Mouse (Mus musculus): ENCODE results near the gene B230118H07Rik. TPM values are rescaled to one million over a fixed set of nuclear protein-coding genes. Genes with fewer than 3 reads are reported as not detected.

B230118H07Rik gene
- polyA plus RNA-seq, 1 experiment from 2014 or later, result 57.2 TPM

- no peak overlapping the region for H3K4me2 ChIP-seq (replicated peaks)
- H3K36me3 ChIP-seq, result no peaks in the 10 kb centered on the region
- H3K27me3 ChIP-seq, result no peaks in the 10 kb centered on the region
- H3K9ac ChIP-seq, result no peak overlapping the region
- H3K27ac ChIP-seq (replicated peaks), result no peak overlapping the region
- no peaks in the 10 kb centered on the region for H3K9me3 ChIP-seq (replicated peaks)
- ATAC-seq (ENCODE audit: insufficient number of reproducible peaks, low FRiP score, low TSS enrichment, low read depth), result no peak
- 83% methylated on average over 3 of the region's 3 CpGs for WGBS
- H3K4me3 ChIP-seq (replicated peaks), result no peak overlapping the region
- H3K4me1 ChIP-seq, result no peaks in the 10 kb centered on the region
Measured at GRCm38 (mm10) chr2:101610861-101611260, 38.5 kb downstream of the B230118H07Rik start.

GRCm38 (mm10) chr2:101608232-101608894 is 41.0 kb downstream of the B230118H07Rik start:
- Histone ChIP-seq H3K9ac (no peak overlapping the region), H3K27me3 (no peaks in the 10 kb centered on the region), H3K27ac (replicated peaks) (no peak overlapping the region), H3K4me1 (no peaks in the 10 kb centered on the region), H3K36me3 (no peaks in the 10 kb centered on the region), H3K4me2 (replicated peaks) (no peak overlapping the region), H3K4me3 (replicated peaks) (no peak overlapping the region), H3K9me3 (replicated peaks) (no peaks in the 10 kb centered on the region)
- WGBS, result 48% methylated on average over 7 of the region's 7 CpGs
- no peak for ATAC-seq (ENCODE audit: insufficient number of reproducible peaks, low FRiP score, low TSS enrichment, low read depth)

- no peak overlapping the region for H3K27ac ChIP-seq (replicated peaks)
- no peak overlapping the region for H3K9ac ChIP-seq
- no peak for ATAC-seq (ENCODE audit: insufficient number of reproducible peaks, low FRiP score, low TSS enrichment, low read depth)
- WGBS, result 84% methylated on average over 1 of the region's 1 CpGs
- H3K27me3 ChIP-seq, result no peaks in the 10 kb centered on the region
- H3K9me3 ChIP-seq (replicated peaks), result no peaks in the 10 kb centered on the region
- H3K4me2 ChIP-seq (replicated peaks), result no peak overlapping the region
- no peak overlapping the region for H3K4me3 ChIP-seq (replicated peaks)
- H3K4me1 ChIP-seq, result peaks cover 13% of the 10 kb centered on the region
- H3K36me3 ChIP-seq, result no peaks in the 10 kb centered on the region
Measured at GRCm38 (mm10) chr2:101603099-101603498, 46.2 kb downstream of the B230118H07Rik start.

DNA sequence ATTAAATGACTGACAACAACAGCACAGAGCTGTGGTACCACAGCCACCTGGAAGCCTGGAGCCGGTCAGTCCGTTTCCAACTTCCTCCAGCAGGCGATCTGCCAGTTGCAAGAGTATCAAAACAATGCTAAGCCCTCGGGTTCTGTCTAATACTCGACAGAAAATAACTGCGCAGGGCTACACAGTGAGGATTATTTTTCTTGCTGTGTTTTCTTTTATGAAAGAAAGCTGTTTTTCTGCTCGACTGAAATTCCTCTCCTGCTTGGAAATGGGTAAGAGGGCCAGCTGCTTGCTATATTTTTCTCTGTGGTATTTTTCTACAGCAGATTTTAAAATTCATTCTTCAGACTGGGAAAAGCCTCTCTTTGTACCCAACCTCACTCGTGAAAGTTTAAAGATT is 48.6 kb downstream of the B230118H07Rik start:
- Histone ChIP-seq H3K9me3 (replicated peaks) (no peaks in the 10 kb centered on the region), H3K4me2 (replicated peaks) (no peak overlapping the region), H3K27ac (replicated peaks) (peak overlapping the region; percentile 76), H3K27me3 (no peaks in the 10 kb centered on the region), H3K4me3 (replicated peaks) (no peak overlapping the region), H3K36me3 (no peaks in the 10 kb centered on the region), H3K4me1 (peaks cover 13% of the 10 kb centered on the region), H3K9ac (no peak overlapping the region)
- 5% methylated on average over 8 of the region's 8 CpGs for WGBS
- ATAC-seq (ENCODE audit: insufficient number of reproducible peaks, low FRiP score, low TSS enrichment, low read depth), result peak; percentile 29; the same call in 1 of the 2 replicates

DNA sequence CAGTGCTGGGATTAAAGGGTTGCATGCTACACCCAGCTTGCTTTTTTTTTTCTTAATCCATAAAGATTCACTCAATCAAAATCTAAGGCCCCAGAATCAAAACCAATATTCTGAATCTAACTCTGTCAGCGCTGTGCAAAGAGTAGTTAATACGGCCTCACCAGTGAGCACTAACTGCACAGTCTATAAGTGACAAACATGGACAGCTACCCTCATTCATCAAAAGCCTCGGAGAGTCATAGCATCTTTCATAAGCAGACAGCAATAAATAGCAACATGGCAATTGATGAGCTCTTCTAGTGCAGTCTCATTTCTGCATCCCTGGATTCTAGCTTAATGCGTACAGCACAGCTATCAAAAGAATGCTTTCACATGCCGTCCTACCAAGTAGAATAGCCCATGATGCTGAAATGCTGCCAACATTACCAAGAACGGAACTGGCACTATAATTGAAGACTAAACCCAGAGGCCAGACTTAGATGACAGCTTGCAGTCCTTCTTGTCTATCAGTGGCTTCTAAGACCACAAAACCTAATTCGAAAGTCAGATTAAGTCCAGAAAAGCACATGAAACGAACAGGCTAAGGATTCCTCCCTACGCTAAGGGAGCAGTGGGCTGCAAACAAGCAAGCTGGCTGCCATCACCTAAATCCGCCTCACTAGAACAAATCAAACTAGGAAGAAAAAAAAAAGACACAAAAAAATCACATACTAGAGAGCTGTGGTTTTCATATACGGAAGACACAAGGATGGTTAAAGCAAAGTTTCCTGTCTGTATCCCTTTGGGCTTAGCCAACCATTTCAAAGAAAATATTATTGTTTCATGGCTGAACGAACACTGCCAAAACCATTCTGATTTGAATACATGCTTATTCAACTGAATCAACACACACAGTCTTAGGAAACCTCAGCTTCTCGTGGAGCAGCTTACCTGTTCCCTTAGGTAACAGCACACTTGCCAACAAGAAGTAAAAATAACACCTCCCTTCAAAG is 50.8 kb downstream of the B230118H07Rik start:
- no peaks in the 10 kb centered on the region for H3K27me3 ChIP-seq
- 0 out of 2 replicates have a peak, but pooled peaks have one; percentile 47 for ATAC-seq (ENCODE audit: insufficient number of reproducible peaks, low FRiP score, low TSS enrichment, low read depth)
- 43% methylated on average over 13 of the region's 13 CpGs for WGBS
- no peaks in the 10 kb centered on the region for H3K36me3 ChIP-seq
- no peak overlapping the region for H3K9ac ChIP-seq
- no peak overlapping the region for H3K27ac ChIP-seq (replicated peaks)
- H3K4me2 ChIP-seq (replicated peaks), result no peak overlapping the region
- no peaks in the 10 kb centered on the region for H3K9me3 ChIP-seq (replicated peaks)
- H3K4me3 ChIP-seq (replicated peaks), result no peak overlapping the region
- H3K4me1 ChIP-seq, result peaks cover 13% of the 10 kb centered on the region

DNA sequence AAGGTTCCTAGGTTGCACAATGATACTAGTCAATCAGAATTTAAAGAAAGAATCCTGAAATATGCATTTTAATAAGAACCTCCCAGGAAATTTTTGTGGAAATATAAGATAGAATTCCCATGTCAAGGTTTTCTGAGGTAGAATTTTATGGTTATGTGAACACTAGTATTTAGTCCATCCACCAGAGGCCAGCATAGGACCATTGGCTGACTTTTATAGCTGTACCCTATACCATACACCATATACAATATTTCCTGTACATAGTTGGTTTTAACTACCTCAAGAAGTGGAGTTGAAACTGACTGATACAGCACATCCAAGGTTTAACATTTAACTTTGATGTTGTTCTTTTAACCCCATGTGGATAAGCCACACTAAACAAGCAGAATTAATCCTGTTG is 52.1 kb downstream of the B230118H07Rik start:
- Histone ChIP-seq H3K4me2 (replicated peaks) (no peak overlapping the region), H3K36me3 (no peaks in the 10 kb centered on the region), H3K4me3 (replicated peaks) (no peak overlapping the region), H3K27ac (replicated peaks) (no peak overlapping the region), H3K4me1 (peaks cover 17% of the 10 kb centered on the region), H3K9ac (no peak overlapping the region), H3K27me3 (no peaks in the 10 kb centered on the region), H3K9me3 (replicated peaks) (no peaks in the 10 kb centered on the region)
- ATAC-seq (ENCODE audit: insufficient number of reproducible peaks, low FRiP score, low TSS enrichment, low read depth), result no peak

- H3K9ac ChIP-seq, result no peak overlapping the region
- no peak for ATAC-seq (ENCODE audit: insufficient number of reproducible peaks, low FRiP score, low TSS enrichment, low read depth)
- no peaks in the 10 kb centered on the region for H3K9me3 ChIP-seq (replicated peaks)
- H3K4me3 ChIP-seq (replicated peaks), result no peak overlapping the region
- no peak overlapping the region for H3K27ac ChIP-seq (replicated peaks)
- no peaks in the 10 kb centered on the region for H3K27me3 ChIP-seq
- no peaks in the 10 kb centered on the region for H3K36me3 ChIP-seq
- H3K4me2 ChIP-seq (replicated peaks), result no peak overlapping the region
- WGBS, result 81% methylated on average over 5 of the region's 5 CpGs
- H3K4me1 ChIP-seq, result peaks cover 3% of the 10 kb centered on the region; the same call in 1 of the 2 replicates
Measured at GRCm38 (mm10) chr2:101594681-101595080, 54.7 kb downstream of the B230118H07Rik start.

- no peak overlapping the region for H3K4me2 ChIP-seq (replicated peaks)
- H3K4me1 ChIP-seq, result peaks cover 3% of the 10 kb centered on the region; the same call in 1 of the 2 replicates
- no peaks in the 10 kb centered on the region for H3K9me3 ChIP-seq (replicated peaks)
- H3K36me3 ChIP-seq, result no peaks in the 10 kb centered on the region
- H3K9ac ChIP-seq, result no peak overlapping the region
- H3K4me3 ChIP-seq (replicated peaks), result no peak overlapping the region
- WGBS, result 50% methylated on average over 8 of the region's 8 CpGs
- no peaks in the 10 kb centered on the region for H3K27me3 ChIP-seq
- no peak overlapping the region for H3K27ac ChIP-seq (replicated peaks)
- ATAC-seq (ENCODE audit: insufficient number of reproducible peaks, low FRiP score, low TSS enrichment, low read depth), result no peak
Measured at GRCm38 (mm10) chr2:101592886-101593285, 56.4 kb downstream of the B230118H07Rik start.

GRCm38 (mm10) chr2:101592023-101592841 is 57.1 kb downstream of the B230118H07Rik start:
- Histone ChIP-seq H3K4me3 (replicated peaks) (no peak overlapping the region), H3K27ac (replicated peaks) (no peak overlapping the region), H3K9ac (no peak overlapping the region), H3K9me3 (replicated peaks) (no peaks in the 10 kb centered on the region), H3K36me3 (no peaks in the 10 kb centered on the region), H3K27me3 (no peaks in the 10 kb centered on the region), H3K4me1 (peaks cover 3% of the 10 kb centered on the region; the same call in 1 of the 2 replicates), H3K4me2 (replicated peaks) (no peak overlapping the region)
- no peak for ATAC-seq (ENCODE audit: insufficient number of reproducible peaks, low FRiP score, low TSS enrichment, low read depth)
- 20% methylated on average over 10 of the region's 10 CpGs for WGBS

DNA sequence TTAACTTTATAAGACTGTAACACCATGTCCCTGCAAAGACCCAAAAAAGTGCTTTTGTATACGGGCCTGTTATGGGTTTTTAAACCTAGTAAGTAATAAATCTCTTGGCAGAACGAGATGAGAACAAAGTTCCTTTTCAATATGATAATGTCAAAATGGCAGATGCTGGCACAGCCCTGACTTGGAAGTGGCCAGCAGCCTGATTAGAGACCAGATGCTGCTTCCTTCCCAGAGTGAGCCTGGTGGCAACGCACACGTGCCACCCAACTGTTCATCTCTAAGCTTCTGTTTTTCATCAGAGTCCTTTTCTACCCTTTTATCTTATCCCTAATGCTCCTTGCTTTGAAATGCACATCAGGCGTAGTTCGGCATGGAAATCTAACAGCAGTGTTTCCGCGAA is 58.0 kb downstream of the B230118H07Rik start:
- no peak overlapping the region for H3K4me3 ChIP-seq (replicated peaks)
- H3K9me3 ChIP-seq (replicated peaks), result no peaks in the 10 kb centered on the region
- H3K9ac ChIP-seq, result no peak overlapping the region
- no peaks in the 10 kb centered on the region for H3K36me3 ChIP-seq
- H3K4me2 ChIP-seq (replicated peaks), result no peak overlapping the region
- peaks cover 3% of the 10 kb centered on the region; the same call in 1 of the 2 replicates for H3K4me1 ChIP-seq
- no peak for ATAC-seq (ENCODE audit: insufficient number of reproducible peaks, low FRiP score, low TSS enrichment, low read depth)
- H3K27me3 ChIP-seq, result no peaks in the 10 kb centered on the region
- WGBS, result 54% methylated on average over 8 of the region's 8 CpGs
- H3K27ac ChIP-seq (replicated peaks), result no peak overlapping the region

DNA sequence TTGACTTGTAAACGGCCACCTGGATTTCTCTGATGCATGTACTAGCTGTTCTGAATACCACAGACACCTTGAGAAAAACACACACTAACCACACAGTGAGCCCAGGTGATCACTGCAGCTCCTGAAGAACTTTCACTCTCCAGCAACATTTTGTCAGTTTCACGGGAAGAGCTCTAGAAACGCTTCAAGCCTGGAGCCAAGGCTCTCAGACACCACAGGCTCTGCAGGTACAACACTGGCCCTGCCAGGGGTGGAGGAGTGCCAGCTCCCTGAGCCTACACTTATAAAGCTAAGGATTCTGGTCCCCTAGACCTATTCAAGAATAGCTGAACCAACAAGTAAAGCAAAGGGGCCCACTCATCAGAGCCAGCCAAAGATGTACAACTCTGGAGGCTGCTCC is 67.9 kb downstream of the B230118H07Rik start:
- no peak overlapping the region for H3K27ac ChIP-seq (replicated peaks)
- H3K36me3 ChIP-seq, result peaks cover 3% of the 10 kb centered on the region; the same call in 1 of the 2 replicates
- ATAC-seq (ENCODE audit: insufficient number of reproducible peaks, low FRiP score, low TSS enrichment, low read depth), result no peak
- 81% methylated on average over 3 of the region's 3 CpGs for WGBS
- no peak overlapping the region for H3K4me2 ChIP-seq (replicated peaks)
- H3K9me3 ChIP-seq (replicated peaks), result no peaks in the 10 kb centered on the region
- no peak overlapping the region for H3K4me3 ChIP-seq (replicated peaks)
- no peaks in the 10 kb centered on the region for H3K4me1 ChIP-seq
- H3K27me3 ChIP-seq, result no peaks in the 10 kb centered on the region
- no peak overlapping the region for H3K9ac ChIP-seq

All from embryonic facial prominence, embryonic 15.5 days (tissue).